Mouse (Mus musculus) CH12.LX (cell line): ENCODE results near the gene Prkcq. TPM values are rescaled to one million over a fixed set of nuclear protein-coding genes. Genes with fewer than 3 reads are reported as not detected.

Source experiments
- DNase-seq: peaks from one replicate; pipeline ENCODE4 v3.0.0-alpha.2; 2013; ENCODE audit errors: extremely low read depth
- H3K27ac ChIP-seq: 2 replicates; pipeline ENCODE4 v1.5.1; 2012; ENCODE audit warnings: low read depth, mild to moderate bottlenecking, control low read depth, moderate library complexity; ENCODE audit not compliant: insufficient read depth
- H3K27me3 ChIP-seq: replicated peaks from 2 replicates; pipeline ENCODE3; 2012; ENCODE audit warnings: inconsistent platforms
- H3K36me3 ChIP-seq, 2 experiments: replicated peaks in 1 of 2; 2 replicates each; pipeline versions ENCODE3 to v1.6.1; 2012; ENCODE audit warnings: inconsistent platforms in 1 of 2, low read length in 1 of 2, mild to moderate bottlenecking in 1 of 2, mixed read lengths in 1 of 2, moderate library complexity in 1 of 2; ENCODE audit not compliant: control insufficient read depth in 1 of 2, insufficient read depth in 1 of 2
- H3K4me1 ChIP-seq, 2 experiments: 2 replicates each; pipeline ENCODE4 v1.6.1; 2012; ENCODE audit warnings: inconsistent platforms in 1 of 2, moderate library complexity in 1 of 2; ENCODE audit not compliant: insufficient read depth in 2 of 2, control insufficient read depth in 1 of 2
- H3K4me2 ChIP-seq: 2 replicates; pipeline ENCODE4 v1.6.1; 2012; ENCODE audit warnings: low read depth, mild to moderate bottlenecking, control low read depth; ENCODE audit not compliant: poor library complexity, insufficient read depth, severe bottlenecking
- H3K4me3 ChIP-seq, 3 experiments: fragments of 150-350 bp in 1 of 3; sonication (generic) in 1 of 3; replicated peaks in 1 of 3; 2 replicates each; pipeline versions ENCODE3 to v1.5.1; 2011 to 2012; ENCODE audit warnings: low read depth in 2 of 3, low read length in 2 of 3, mild to moderate bottlenecking in 2 of 3, moderate library complexity in 2 of 3, control low read depth in 1 of 3, improper control_type of control experiment in 1 of 3, inconsistent platforms in 1 of 3, mixed read lengths in 1 of 3; ENCODE audit not compliant: poor library complexity in 1 of 3
- H3K79me2 ChIP-seq: replicated peaks from 2 replicates; pipeline ENCODE4 v1.6.1; 2012; ENCODE audit warnings: mild to moderate bottlenecking, moderate library complexity; ENCODE audit not compliant: control insufficient read depth, poor library complexity, insufficient read depth, severe bottlenecking; ENCODE audit errors: extremely low read depth
- H3K9ac ChIP-seq: 2 replicates; pipeline ENCODE4 v1.6.1; 2012; ENCODE audit warnings: low read depth, mild to moderate bottlenecking, control low read depth, moderate library complexity; ENCODE audit not compliant: insufficient read depth
- H3K9me3 ChIP-seq: replicated peaks from 2 replicates; pipeline ENCODE3; 2012; ENCODE audit warnings: low read length, inconsistent platforms, mixed read lengths
- CTCF ChIP-seq, 2 experiments: IDR thresholded peaks in 1 of 2; conservative IDR thresholded peaks in 1 of 2; 2 replicates each; pipeline ENCODE4 v1.5.1; 2011 to 2012; ENCODE audit warnings: low read depth in 2 of 2, low read length in 2 of 2, improper control_type of control experiment in 1 of 2, inconsistent platforms in 1 of 2, mild to moderate bottlenecking in 1 of 2, moderate library complexity in 1 of 2
- E2F4 ChIP-seq: IDR thresholded peaks from 2 replicates; pipeline ENCODE4 v1.6.1; 2011; ENCODE audit warnings: low read depth, low read length, improper control_type of control experiment; ENCODE audit not compliant: insufficient replicate concordance
- ELF1 ChIP-seq: IDR thresholded peaks from 2 replicates; pipeline ENCODE4 v1.6.1; 2014; ENCODE audit warnings: low read depth, mild to moderate bottlenecking, inconsistent platforms, low read length, improper control_type of control experiment
- EP300 ChIP-seq: IDR thresholded peaks from 2 replicates; pipeline ENCODE4 v1.6.1; 2011; ENCODE audit warnings: low read length, improper control_type of control experiment
- ETS1 ChIP-seq: conservative IDR thresholded peaks from 2 replicates; pipeline ENCODE4 v1.6.1; 2012; ENCODE audit warnings: low read depth, mild to moderate bottlenecking, inconsistent platforms, low read length, improper control_type of control experiment, moderate library complexity
- GABPA ChIP-seq: IDR thresholded peaks from 2 replicates; pipeline ENCODE4 v1.6.1; 2012; ENCODE audit warnings: low read depth, low read length, improper control_type of control experiment, inconsistent platforms; ENCODE audit not compliant: insufficient replicate concordance
- HCFC1 ChIP-seq: IDR thresholded peaks from 2 replicates; pipeline ENCODE4 v1.6.1; 2012; ENCODE audit warnings: low read depth, mild to moderate bottlenecking, inconsistent platforms, low read length, improper control_type of control experiment
- KAT2A ChIP-seq: IDR thresholded peaks from 2 replicates; pipeline ENCODE4 v1.6.1; 2012; ENCODE audit warnings: low read length, improper control_type of control experiment, inconsistent platforms; ENCODE audit not compliant: insufficient replicate concordance
- MAX ChIP-seq: IDR thresholded peaks from 2 replicates; pipeline ENCODE4 v1.6.1; 2011; ENCODE audit warnings: low read length, improper control_type of control experiment
- MAZ ChIP-seq: IDR thresholded peaks from 2 replicates; pipeline ENCODE4 v1.6.1; 2012; ENCODE audit warnings: low read depth, mild to moderate bottlenecking, inconsistent platforms, low read length, improper control_type of control experiment, moderate library complexity
- MXI1 ChIP-seq: IDR thresholded peaks from 2 replicates; pipeline ENCODE4 v1.6.1; 2011; ENCODE audit warnings: mild to moderate bottlenecking, low read depth, low read length, improper control_type of control experiment
- NRF1 ChIP-seq: IDR thresholded peaks from 2 replicates; pipeline ENCODE4 v1.6.1; 2014; ENCODE audit warnings: low read depth, mild to moderate bottlenecking, inconsistent platforms, low read length, improper control_type of control experiment, moderate library complexity
- PAX5 ChIP-seq: IDR thresholded peaks from 2 replicates; pipeline ENCODE4 v1.6.1; 2012; ENCODE audit warnings: low read length, inconsistent platforms, mixed read lengths
- POLR2A ChIP-seq: IDR thresholded peaks from 2 replicates; pipeline ENCODE4 v1.6.1; 2011; ENCODE audit warnings: low read depth, mild to moderate bottlenecking, improper control_type of control experiment, low read length
- POLR2AphosphoS2 ChIP-seq: IDR thresholded peaks from 2 replicates; pipeline ENCODE4 v1.6.1; 2011; ENCODE audit warnings: low read depth, low read length, improper control_type of control experiment
- SMC3 ChIP-seq: IDR thresholded peaks from 2 replicates; pipeline ENCODE4 v1.6.1; 2011; ENCODE audit warnings: low read depth, low read length, improper control_type of control experiment
- TBP ChIP-seq: conservative IDR thresholded peaks from 2 replicates; pipeline ENCODE4 v1.6.1; 2011; ENCODE audit warnings: low read depth, low read length, improper control_type of control experiment
- TCF12 ChIP-seq: IDR thresholded peaks from 2 replicates; pipeline ENCODE4 v1.6.1; 2014; ENCODE audit warnings: low read depth, mild to moderate bottlenecking, inconsistent platforms, low read length, improper control_type of control experiment
- USF1 ChIP-seq: IDR thresholded peaks from 2 replicates; pipeline ENCODE4 v1.6.1; 2014; ENCODE audit warnings: low read depth, mild to moderate bottlenecking, inconsistent platforms, low read length, improper control_type of control experiment
- USF2 ChIP-seq: conservative IDR thresholded peaks from 2 replicates; pipeline ENCODE4 v1.6.1; 2011; ENCODE audit warnings: low read depth, low read length, improper control_type of control experiment
- ZKSCAN1 ChIP-seq: IDR thresholded peaks from 2 replicates; pipeline ENCODE4 v1.6.1; 2012; ENCODE audit warnings: low read depth, inconsistent platforms, low read length, improper control_type of control experiment, borderline replicate concordance
- ZMIZ1 ChIP-seq: IDR thresholded peaks from 2 replicates; pipeline ENCODE4 v1.6.1; 2012; ENCODE audit warnings: low read depth, mild to moderate bottlenecking, inconsistent platforms, low read length, improper control_type of control experiment
- ZNF384 ChIP-seq: IDR thresholded peaks from 2 replicates; pipeline ENCODE4 v1.6.1; 2012; ENCODE audit warnings: low read depth, low read length, improper control_type of control experiment, inconsistent platforms
- dilution Hi-C: fragments of 300-500 bp; cut with MboI; formaldehyde crosslinking; loops from 2 replicates; pipeline ENCODE4 v1.14.3; 2020; ENCODE audit warnings: low sequenced_read_pairs; ENCODE audit not compliant: extremely low pct_unique_long_range_greater_than_20kb, extremely low pct_ligation_motif_present
- in situ Hi-C: fragments of 300-500 bp; cut with MboI; formaldehyde crosslinking; loops from 3 replicates; pipeline ENCODE4 v1.14.3; 2019; ENCODE audit warnings: low sequenced_read_pairs, low pct_ligation_motif_present, low pct_unique_long_range_greater_than_20kb, mixed read lengths
- polyA plus RNA-seq: library from polyadenylated mRNA; unstranded; fragments of >175 nt; gene quantifications from 2 replicates; pipeline ENCODE4 v1.2.1, GENCODE M21; 2012; ENCODE audit warnings: low read depth; ENCODE audit not compliant: insufficient read length
- total RNA-seq, 2 experiments: library from RNA; depleted of rRNA; stranded (reverse); fragments of 300-350 nt in 1 of 2; fragments of >200 nt in 1 of 2; gene quantifications; 2 replicates each; pipeline ENCODE4 v1.2.3; 2012 to 2014

Gene Prkcq
- total and polyA plus RNA-seq, 3 experiments, result not detected

DNA sequence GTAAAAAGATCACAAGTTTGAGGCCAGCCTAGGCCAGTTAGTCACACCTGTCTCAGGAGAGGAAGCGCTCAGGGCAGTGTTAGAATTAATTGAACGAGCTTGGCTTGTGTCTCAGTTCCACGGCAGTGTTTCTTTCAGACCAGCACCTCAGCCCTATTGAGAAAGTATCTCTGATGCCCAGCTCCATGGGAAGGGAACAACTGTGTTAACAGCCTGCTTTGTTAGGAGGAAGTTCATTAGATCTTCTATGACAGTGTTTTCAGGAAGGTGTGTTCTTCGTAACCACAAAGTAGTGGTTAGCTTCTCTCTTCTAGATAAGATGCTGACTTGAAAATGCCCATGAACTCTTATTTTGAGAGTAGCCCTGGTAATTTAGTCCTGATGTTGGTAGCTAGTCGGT, 31.4 kb downstream of the Prkcq start:
- Histone ChIP-seq H3K4me3 (no peak overlapping the region), H3K4me1 (peaks cover 2 to 20% of the 10 kb centered on the region in 2 experiments; a peak in 2 of 4 replicates), H3K27ac (no peak overlapping the region), H3K4me2 (no peak overlapping the region), H3K9me3 (no peaks in the 10 kb centered on the region), H3K79me2 (no peaks in the 10 kb centered on the region), H3K27me3 (no peaks in the 10 kb centered on the region), H3K9ac (no peak overlapping the region), H3K36me3 (no peaks in the 10 kb centered on the region)
- dilution Hi-C loops (no loop called here), in situ Hi-C loops (no loop called here)
- no peak for TF ChIP-seq ZNF384
- no peak for TF ChIP-seq ZKSCAN1
- no peak for TF ChIP-seq TBP
- TF ChIP-seq USF2, result no peak
- TF ChIP-seq POLR2A, result no peak
- no peak for TF ChIP-seq ZMIZ1
- TF ChIP-seq KAT2A, result no peak
- no peak for TF ChIP-seq ELF1
- no peak for TF ChIP-seq USF1
- no peak for DNase-seq

DNA sequence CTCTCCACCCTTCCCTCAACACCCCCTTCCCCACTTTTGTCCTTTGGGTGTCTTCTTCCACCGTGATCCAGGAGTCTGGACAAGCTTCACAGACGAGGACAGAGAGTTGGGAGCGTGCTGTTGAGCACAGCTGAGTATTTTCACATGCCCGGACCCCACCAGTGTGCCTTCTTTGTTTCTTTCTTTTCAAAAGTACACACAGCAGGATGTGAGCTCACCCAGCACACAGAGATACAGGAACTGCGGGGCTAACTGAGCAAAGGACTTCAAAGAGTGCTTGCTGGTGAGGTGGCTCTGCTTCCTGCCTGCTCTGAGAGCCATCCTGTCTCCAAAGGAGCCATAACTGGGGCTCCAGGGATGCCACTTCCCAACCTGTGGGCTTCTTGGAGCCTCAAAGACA, 32.3 kb downstream of the Prkcq start:
- Histone ChIP-seq H3K27ac (no peak overlapping the region), H3K4me3 (no peak overlapping the region), H3K4me1 (peaks cover 2 to 16% of the 10 kb centered on the region in 2 experiments; a peak in 2 of 4 replicates), H3K36me3 (no peaks in the 10 kb centered on the region), H3K79me2 (no peaks in the 10 kb centered on the region), H3K27me3 (no peaks in the 10 kb centered on the region), H3K9me3 (no peaks in the 10 kb centered on the region), H3K4me2 (no peak overlapping the region), H3K9ac (no peak overlapping the region)
- in situ Hi-C loops (no loop called here), dilution Hi-C loops (no loop called here)
- TF ChIP-seq NRF1 (no peak), POLR2AphosphoS2 (no peak), TCF12 (no peak), MAX (no peak), USF2 (no peak), E2F4 (no peak), ZKSCAN1 (no peak), PAX5 (no peak), SMC3 (no peak), ZNF384 (no peak), MAZ (no peak), CTCF (conservative IDR thresholded peaks at IDR 0.05 in 1 of 2, IDR thresholded peaks at IDR 0.05 in 1 of 2; ENCODE audit: low read depth in 2 of 2, low read length in 2 of 2) (no peak), TBP (no peak), EP300 (no peak), HCFC1 (no peak), GABPA (no peak), ETS1 (no peak), MXI1 (no peak)
- no peak for DNase-seq
